Mouse (Mus musculus) liver, embryonic 14.5 days (tissue): ENCODE measurements at regions not wholly inside any gene's neighbourhood (a gene's known extent, or its start where the extent isn't known, plus 50 kb on each side); places are given as distances from the start of the nearest gene placed in this dataset.

Experiments
- CTCF ChIP-seq: IDR thresholded peaks from 2 replicates; pipeline ENCODE4 v1.5.1; 2016; ENCODE audit warnings: antibody characterized with exemption, low read depth, control low read depth
- EP300 ChIP-seq: IDR thresholded peaks from 2 replicates; pipeline ENCODE4 v1.6.1; 2016; ENCODE audit warnings: antibody characterized with exemption, low read depth

- TF ChIP-seq CTCF (no peak), EP300 (no peak)
Measured at GRCm38 (mm10) chr9:122501864-122502341, 150.5 kb downstream of the Abhd5 start.
